Mouse (Mus musculus) midbrain, postnatal 0 days (tissue): ENCODE data around the gene Apobec3. TPM values are rescaled to one million over a fixed set of nuclear protein-coding genes. Genes with fewer than 3 reads are reported as not detected.
"Not testable (repeated sequence)": the region's sequence is repeated elsewhere in the genome, so short reads cannot be mapped to it uniquely, and the experiment has no call there.

Source experiments
- ATAC-seq: fragments of 200-750 bp; cut with Nextera tagmentation; 2 replicates; pipeline ENCODE4 v1.8.0; 2017; ENCODE audit warnings: moderate number of reproducible peaks, mild to moderate bottlenecking, moderate TSS enrichment, moderate library complexity; ENCODE audit not compliant: low FRiP score
- DNase-seq: peaks from one replicate; pipeline ENCODE4 v3.0.0-alpha.2; 2015; ENCODE audit warnings: low spot score
- H3K27ac ChIP-seq: fragments of 300-500 bp; sonication (generic); 2 replicates; pipeline ENCODE4 v1.5.1; 2014; ENCODE audit warnings: low read depth, mild to moderate bottlenecking, low read length, mixed read lengths
- H3K27me3 ChIP-seq: fragments of 300-500 bp; sonication (generic); 2 replicates; pipeline ENCODE4 v1.6.1; 2014; ENCODE audit warnings: low read length, control low read depth, mixed read lengths; ENCODE audit not compliant: insufficient read depth
- H3K36me3 ChIP-seq: fragments of 300-500 bp; sonication (generic); 2 replicates; pipeline ENCODE4 v1.6.1; 2014; ENCODE audit warnings: low read length, control low read depth, mixed read lengths; ENCODE audit not compliant: insufficient read depth
- H3K4me1 ChIP-seq: fragments of 300-500 bp; sonication (generic); 2 replicates; pipeline ENCODE4 v1.6.1; 2014; ENCODE audit warnings: mild to moderate bottlenecking, control low read depth, antibody characterized with exemption, low read length, mixed read lengths; ENCODE audit not compliant: insufficient read depth
- H3K4me2 ChIP-seq: fragments of 300-500 bp; sonication (generic); 2 replicates; pipeline ENCODE4 v1.6.1; 2014; ENCODE audit warnings: low read depth, mild to moderate bottlenecking, low read length, mixed read lengths; ENCODE audit not compliant: poor library complexity, severe bottlenecking
- H3K4me3 ChIP-seq: fragments of 300-500 bp; sonication (generic); 2 replicates; pipeline ENCODE4 v1.5.1; 2014; ENCODE audit warnings: low read depth, mild to moderate bottlenecking, low read length, moderate library complexity
- H3K9ac ChIP-seq: fragments of 300-500 bp; sonication (generic); replicated peaks from 2 replicates; pipeline ENCODE4 v1.6.1; 2014; ENCODE audit warnings: mild to moderate bottlenecking, low read length, moderate library complexity, mixed read lengths; ENCODE audit not compliant: poor library complexity, severe bottlenecking
- H3K9me3 ChIP-seq: fragments of 300-500 bp; sonication (generic); 2 replicates; pipeline ENCODE4 v1.6.1; 2016; ENCODE audit warnings: low read length, control low read depth
- CTCF ChIP-seq: IDR thresholded peaks from 2 replicates; pipeline ENCODE4 v1.5.1; 2016; ENCODE audit warnings: antibody characterized with exemption, mild to moderate bottlenecking
- WGBS: fragments of 180-500 bp; shearing (Covaris S2); extraction: QIAGEN DNeasy Blood & Tissue Kit; methylation state at CpG from one replicate; pipeline ENCODE4 v1.1.7; 2014; 5-methylcytosine and 5-hydroxymethylcytosine counted together
- polyA plus RNA-seq: library from polyadenylated mRNA; unstranded; fragments of >200 nt; fragmentation: Nextera tagmentation; extraction: Ambion mirVana; gene quantifications from 2 replicates; pipeline ENCODE4 v1.2.1, GENCODE M21; 2015
- total RNA-seq: library from RNA; depleted of rRNA; stranded (reverse); fragments of >200 nt; gene quantifications from 2 replicates; pipeline ENCODE4 v1.2.3, GENCODE M21; 2014

The Apobec3 gene
- total and polyA plus RNA-seq, 2 experiments from 2014 or later, result 3.4 to 5.4 TPM

- ATAC-seq (no peak), DNase-seq (no peak)
- no peak for TF ChIP-seq CTCF
- Histone ChIP-seq H3K27ac (no peak overlapping the region), H3K4me3 (no peak overlapping the region), H3K4me1 (no peaks in the 10 kb centered on the region), H3K9ac (no peak overlapping the region), H3K4me2 (no peak overlapping the region), H3K27me3 (no peaks in the 10 kb centered on the region), H3K36me3 (no peaks in the 10 kb centered on the region), H3K9me3 (no peaks in the 10 kb centered on the region)
- 88% methylated on average over 5 of the region's 5 CpGs for WGBS
Observed at GRCm38 (mm10) chr15:79898988-79899387, 7.5 kb downstream of the Apobec3 start.

GRCm38 (mm10) chr15:79899828-79900510 lies 8.5 kb downstream of the Apobec3 start:
- DNase-seq (no peak), ATAC-seq (no peak)
- Histone ChIP-seq H3K9me3 (no peaks in the 10 kb centered on the region), H3K36me3 (no peaks in the 10 kb centered on the region), H3K27me3 (no peaks in the 10 kb centered on the region), H3K4me2 (no peak overlapping the region), H3K4me3 (no peak overlapping the region), H3K27ac (no peak overlapping the region), H3K4me1 (no peaks in the 10 kb centered on the region), H3K9ac (no peak overlapping the region)
- TF ChIP-seq CTCF, result no peak
- 82% methylated on average over 6 of the region's 6 CpGs for WGBS

- H3K4me3 ChIP-seq, result no peak overlapping the region
- TF ChIP-seq CTCF, result no peak
- no peak overlapping the region for H3K27ac ChIP-seq
- H3K4me2 ChIP-seq, result no peak overlapping the region
- ATAC-seq (no peak), DNase-seq (no peak)
- no peaks in the 10 kb centered on the region for H3K27me3 ChIP-seq
- no peaks in the 10 kb centered on the region for H3K36me3 ChIP-seq
- no peaks in the 10 kb centered on the region for H3K4me1 ChIP-seq
- H3K9ac ChIP-seq, result no peak overlapping the region
- no peaks in the 10 kb centered on the region for H3K9me3 ChIP-seq
- 69% methylated on average over 7 of the region's 7 CpGs for WGBS
Observed at GRCm38 (mm10) chr15:79900751-79901150, 9.3 kb downstream of the Apobec3 start.

DNA sequence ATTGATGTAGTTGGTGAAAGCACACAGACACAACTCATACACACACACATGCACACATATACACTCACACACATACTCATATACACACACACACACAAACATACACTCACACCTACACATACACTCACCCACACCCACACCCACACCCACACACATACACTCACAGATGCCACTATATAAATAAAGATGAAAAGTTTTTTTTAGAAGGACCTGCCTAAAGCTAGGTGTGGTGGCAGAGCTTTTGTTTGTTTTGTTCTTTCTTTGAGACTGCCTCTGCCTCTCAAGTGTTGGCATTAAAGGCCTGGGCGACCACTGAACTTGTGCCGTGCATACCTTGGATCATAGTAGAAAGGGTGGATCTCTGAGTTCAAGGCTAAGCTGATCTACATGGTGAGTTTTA lies 9.9 kb downstream of the Apobec3 start:
- H3K4me3 ChIP-seq, result no peak overlapping the region
- no peak overlapping the region for H3K4me2 ChIP-seq
- no peaks in the 10 kb centered on the region for H3K9me3 ChIP-seq
- no peaks in the 10 kb centered on the region for H3K4me1 ChIP-seq
- no peak for ATAC-seq
- H3K9ac ChIP-seq, result no peak overlapping the region
- no peaks in the 10 kb centered on the region for H3K27me3 ChIP-seq
- H3K27ac ChIP-seq, result no peak overlapping the region
- TF ChIP-seq CTCF, result no peak
- WGBS, result 94% methylated on average over 2 of the region's 2 CpGs
- no peak for DNase-seq
- H3K36me3 ChIP-seq, result no peaks in the 10 kb centered on the region

- WGBS, result 94% methylated on average over 8 of the region's 8 CpGs
- not testable (repeated sequence) for H3K9me3 ChIP-seq, H3K36me3 ChIP-seq, H3K27me3 ChIP-seq, ATAC-seq, H3K9ac ChIP-seq, H3K4me3 ChIP-seq, H3K4me2 ChIP-seq, DNase-seq, H3K4me1 ChIP-seq, H3K27ac ChIP-seq
Observed at GRCm38 (mm10) chr15:79903081-79903480, 11.6 kb downstream of the Apobec3 start.

GRCm38 (mm10) chr15:79903963-79904362 lies 12.5 kb downstream of the Apobec3 start:
- H3K9me3 ChIP-seq, result no peaks in the 10 kb centered on the region
- no peaks in the 10 kb centered on the region for H3K27me3 ChIP-seq
- no peak overlapping the region for H3K4me2 ChIP-seq
- no peak for TF ChIP-seq CTCF
- H3K4me3 ChIP-seq, result no peak overlapping the region
- no peak for DNase-seq
- H3K36me3 ChIP-seq, result no peaks in the 10 kb centered on the region
- H3K9ac ChIP-seq, result no peak overlapping the region
- no peaks in the 10 kb centered on the region for H3K4me1 ChIP-seq
- no peak overlapping the region for H3K27ac ChIP-seq
- ATAC-seq, result no peak

GRCm38 (mm10) chr15:79904678-79905077 lies 13.2 kb downstream of the Apobec3 start:
- H3K27me3 ChIP-seq, H3K4me3 ChIP-seq, H3K36me3 ChIP-seq, H3K9ac ChIP-seq, H3K4me2 ChIP-seq, H3K4me1 ChIP-seq, ATAC-seq, DNase-seq, H3K9me3 ChIP-seq, H3K27ac ChIP-seq: not testable (repeated sequence)
- WGBS, result 83% methylated on average over 11 of the region's 11 CpGs
